Mouse (Mus musculus) myocyte (in vitro differentiated cells): Measurements from ENCODE around the gene Iqgap3.

Experiments
- E2F4 ChIP-seq: IDR thresholded peaks from one replicate; pipeline ENCODE4 v1.6.1; 2011; ENCODE audit warnings: mild to moderate bottlenecking, control low read depth, moderate library complexity; ENCODE audit not compliant: insufficient read depth
- MYOD1 ChIP-seq, 3 experiments: IDR thresholded peaks; one replicate each; pipeline ENCODE4 v1.6.1; 2011; ENCODE audit warnings: control low read depth in 2 of 3, low read depth in 2 of 3, mild to moderate bottlenecking in 2 of 3, moderate library complexity in 1 of 3; ENCODE audit not compliant: insufficient read length in 2 of 3, control insufficient read depth in 1 of 3
- MYOG ChIP-seq, 3 experiments: IDR thresholded peaks; one replicate each; pipeline ENCODE4 v1.6.1; 2011; ENCODE audit warnings: control low read depth in 2 of 3, low read depth in 2 of 3, mild to moderate bottlenecking in 2 of 3; ENCODE audit not compliant: insufficient read length in 2 of 3, control insufficient read depth in 1 of 3, insufficient read depth in 1 of 3
- POLR2A ChIP-seq: IDR thresholded peaks from one replicate; pipeline ENCODE4 v1.6.1; 2011; ENCODE audit warnings: low read depth, mild to moderate bottlenecking, control low read depth, moderate library complexity; ENCODE audit not compliant: insufficient read length
- POLR2AphosphoS2 ChIP-seq: IDR thresholded peaks from one replicate; pipeline ENCODE4 v1.6.1; 2011; ENCODE audit warnings: low read depth, control low read depth; ENCODE audit not compliant: insufficient read length
- REST ChIP-seq: IDR thresholded peaks from one replicate; pipeline ENCODE4 v1.6.1; 2011; ENCODE audit warnings: mild to moderate bottlenecking, control low read depth, moderate library complexity; ENCODE audit not compliant: insufficient read depth, insufficient read length
- SRF ChIP-seq: IDR thresholded peaks from one replicate; pipeline ENCODE4 v1.6.1; 2011; ENCODE audit warnings: low read depth; ENCODE audit not compliant: control insufficient read depth, insufficient read length
- TCF12 ChIP-seq: IDR thresholded peaks from one replicate; pipeline ENCODE4 v1.6.1; 2011; ENCODE audit warnings: mild to moderate bottlenecking, control low read depth; ENCODE audit not compliant: poor library complexity, insufficient read depth, severe bottlenecking
- TCF3 ChIP-seq: IDR thresholded peaks from one replicate; pipeline ENCODE4 v1.6.1; 2011; ENCODE audit warnings: low read depth, control low read depth; ENCODE audit not compliant: insufficient read length
- USF1 ChIP-seq: IDR thresholded peaks from one replicate; pipeline ENCODE4 v1.6.1; 2011; ENCODE audit warnings: low read depth, mild to moderate bottlenecking, control low read depth, moderate library complexity

DNA sequence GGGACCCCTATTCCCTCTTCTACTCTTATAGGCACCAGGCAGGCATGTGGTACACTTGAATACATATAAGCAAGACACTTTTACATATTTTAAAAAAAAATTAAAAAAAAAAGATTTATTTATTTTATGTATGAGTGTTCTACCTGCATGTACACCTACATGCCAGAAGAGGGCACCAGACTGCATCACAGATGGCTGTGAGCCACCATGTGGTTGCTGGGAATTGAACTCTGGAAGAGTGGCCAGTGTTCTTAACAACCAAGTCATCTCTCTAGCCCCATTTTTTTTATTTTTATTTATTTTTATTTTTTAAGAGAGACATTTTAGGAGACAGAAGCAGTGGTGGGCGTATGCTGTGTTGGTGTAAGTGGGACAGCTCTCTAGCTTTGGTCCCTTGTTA is 5.9 kb downstream of the Iqgap3 start:
- TF ChIP-seq POLR2AphosphoS2 (no peak), MYOD1 (IDR thresholded peaks at IDR 0.05; ENCODE audit: control insufficient read depth in 1 of 3, insufficient read length in 2 of 3, low read depth in 2 of 3) (no peak), POLR2A (no peak), REST (no peak), E2F4 (no peak), TCF12 (no peak), TCF3 (no peak), MYOG (IDR thresholded peaks at IDR 0.05; ENCODE audit: control insufficient read depth in 1 of 3, insufficient read depth in 1 of 3, insufficient read length in 2 of 3, low read depth in 2 of 3) (no peak), SRF (no peak), USF1 (no peak)
